Mouse (Mus musculus) heart, embryonic 15.5 days (tissue): ENCODE measurements around the gene Trdmt1. TPM values are rescaled to one million over a fixed set of nuclear protein-coding genes. Genes with fewer than 3 reads are reported as not detected.
A peak's percentile ranks its signal among the peaks of the same experiment; 100 is the strongest.
"Not testable (repeated sequence)": the region's sequence is repeated elsewhere in the genome, so short reads cannot be mapped to it uniquely, and the experiment has no call there.

Source experiments
- ATAC-seq: fragments of 200-750 bp; cut with Nextera tagmentation; replicated peaks from 2 replicates; pipeline ENCODE4 v1.8.0; 2017; ENCODE audit warnings: low read depth, moderate TSS enrichment; ENCODE audit not compliant: insufficient number of reproducible peaks, insufficient read depth, low FRiP score
- H3K27ac ChIP-seq: fragments of 300-500 bp; sonication (generic); 2 replicates; pipeline ENCODE4 v1.5.1; 2015; ENCODE audit warnings: mild to moderate bottlenecking, inconsistent platforms
- H3K27me3 ChIP-seq: fragments of 300-500 bp; sonication (generic); 2 replicates; pipeline ENCODE4 v1.6.1; 2015; ENCODE audit warnings: inconsistent platforms
- H3K36me3 ChIP-seq: fragments of 300-500 bp; sonication (generic); 2 replicates; pipeline ENCODE4 v1.6.1; 2015; ENCODE audit warnings: mild to moderate bottlenecking, inconsistent platforms
- H3K4me1 ChIP-seq: fragments of 300-500 bp; sonication (generic); replicated peaks from 2 replicates; pipeline ENCODE4 v1.6.1; 2015; ENCODE audit warnings: inconsistent platforms
- H3K4me2 ChIP-seq: fragments of 300-500 bp; sonication (generic); 2 replicates; pipeline ENCODE4 v1.6.1; 2015; ENCODE audit warnings: inconsistent platforms, mild to moderate bottlenecking, moderate library complexity
- H3K4me3 ChIP-seq: fragments of 300-500 bp; sonication (generic); 2 replicates; pipeline ENCODE4 v1.5.1; 2015; ENCODE audit warnings: mild to moderate bottlenecking, inconsistent platforms
- H3K9ac ChIP-seq: fragments of 300-500 bp; sonication (generic); 2 replicates; pipeline ENCODE4 v1.6.1; 2015; ENCODE audit warnings: mild to moderate bottlenecking, inconsistent platforms
- H3K9me3 ChIP-seq: fragments of 300-500 bp; sonication (generic); replicated peaks from 2 replicates; pipeline ENCODE4 v1.6.1; 2016; ENCODE audit warnings: inconsistent platforms
- WGBS: fragments of 180-500 bp; shearing (Covaris S2); methylation state at CpG from one replicate; pipeline ENCODE4 v1.1.7; 2015; ENCODE audit warnings: mixed read lengths; 5-methylcytosine and 5-hydroxymethylcytosine counted together
- polyA plus RNA-seq: library from polyadenylated mRNA; unstranded; fragments of >200 nt; fragmentation: Nextera tagmentation; extraction: Ambion mirVana; gene quantifications from 2 replicates; pipeline ENCODE4 v1.2.1, GENCODE M21; 2015

Trdmt1 gene
- 7.6 and 8.1 TPM in 2 replicates for polyA plus RNA-seq

DNA sequence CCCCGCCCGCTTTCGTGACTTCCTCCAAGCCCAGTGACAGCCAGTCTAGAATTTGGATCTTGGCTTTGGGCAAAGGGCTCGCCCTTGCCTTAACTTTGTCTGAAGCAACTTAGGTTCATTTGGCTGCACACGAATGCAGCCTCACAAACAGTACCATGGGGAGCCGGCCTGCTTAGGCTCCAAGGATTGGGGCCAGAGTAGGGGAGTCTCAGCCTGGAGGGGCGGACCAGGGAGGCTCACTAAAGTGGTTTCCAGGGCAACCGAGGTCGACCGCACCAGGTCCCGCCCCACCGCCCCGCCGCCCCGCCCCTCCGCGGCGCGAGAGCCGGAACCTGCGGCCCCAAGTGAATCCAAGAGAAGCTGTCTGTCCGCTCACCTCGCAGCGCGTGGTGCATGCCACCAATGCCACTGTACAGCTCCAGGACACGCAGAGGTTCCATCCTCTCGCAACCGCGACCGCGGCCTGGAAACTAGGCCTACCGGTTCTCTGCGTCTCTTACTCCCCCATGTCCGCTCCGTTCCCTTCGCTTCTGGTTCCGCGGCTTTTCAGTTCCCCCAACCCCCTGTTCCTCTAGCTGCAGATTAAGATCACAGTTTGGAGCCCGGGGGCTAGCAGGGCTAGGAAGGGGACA, at the start of gene Trdmt1:
Gene Trdmt1 (minus strand): TSS at position 476 of the 632 bp plus-strand sequence.
- Histone ChIP-seq H3K4me3 (peak within 1 kb of the TSS; percentile 62), H3K27ac (peak within 1 kb of the TSS; percentile 93), H3K36me3 (no peaks in the 10 kb centered on the region), H3K9ac (peak within 1 kb of the TSS; percentile 58), H3K4me1 (peaks cover 10% of the 10 kb centered on the region), H3K4me2 (peak within 1 kb of the TSS; percentile 64), H3K9me3 (no peaks in the 10 kb centered on the region), H3K27me3 (no peaks in the 10 kb centered on the region)
- peak; percentile 99 for ATAC-seq
- under 1% methylated on average over 39 of the region's 39 CpGs for WGBS

DNA sequence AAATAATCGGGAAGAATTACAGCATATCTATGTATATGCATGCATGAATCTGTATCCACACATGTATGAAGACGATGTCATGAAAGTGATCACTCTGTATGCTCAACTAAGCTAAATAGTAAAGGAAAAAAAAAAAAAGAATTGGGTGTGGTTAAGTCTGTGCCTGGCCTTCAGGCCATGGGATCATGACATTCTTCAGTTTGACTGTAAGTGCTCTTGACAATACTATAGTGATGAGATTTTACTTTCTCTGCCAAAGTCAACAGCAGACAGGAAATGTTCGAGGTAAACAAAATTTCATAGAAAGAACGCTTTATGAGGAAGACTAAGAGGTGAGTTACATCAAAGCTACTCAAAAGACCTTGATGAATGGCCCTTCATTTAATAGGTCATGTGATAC, 48.9 kb upstream of the Trdmt1 start:
- no peaks in the 10 kb centered on the region for H3K4me1 ChIP-seq
- H3K9ac ChIP-seq: no peak overlapping the region
- H3K27ac ChIP-seq: no peak overlapping the region
- no peak overlapping the region for H3K4me2 ChIP-seq
- no peak overlapping the region for H3K4me3 ChIP-seq
- no peaks in the 10 kb centered on the region for H3K36me3 ChIP-seq
- WGBS: 69% methylated on average over 4 of the region's 4 CpGs
- H3K27me3 ChIP-seq: no peaks in the 10 kb centered on the region
- H3K9me3 ChIP-seq: no peaks in the 10 kb centered on the region
- no peak for ATAC-seq

DNA sequence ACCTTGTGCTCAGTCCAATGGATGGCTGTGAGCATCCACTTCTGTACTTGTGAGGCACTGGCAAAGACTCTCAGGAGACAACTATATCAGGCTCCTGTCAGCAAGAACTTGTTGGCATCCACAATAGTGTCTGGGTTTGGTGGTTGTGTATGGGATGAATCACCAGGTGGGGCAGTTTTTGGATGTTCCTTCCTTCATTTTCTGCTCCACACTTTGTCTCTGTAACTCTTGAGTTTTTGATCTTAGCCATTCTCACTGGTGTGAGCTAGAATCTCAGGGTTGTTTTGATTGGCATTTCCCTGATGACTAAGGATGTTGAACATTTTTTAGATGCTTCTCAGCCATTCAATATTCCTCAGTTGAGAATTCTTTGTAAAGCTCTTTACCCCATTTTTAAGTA, 39.3 kb upstream of the Trdmt1 start:
- not testable (repeated sequence) for H3K9me3 ChIP-seq, H3K4me2 ChIP-seq, H3K27ac ChIP-seq, H3K4me1 ChIP-seq, H3K4me3 ChIP-seq, H3K27me3 ChIP-seq, H3K9ac ChIP-seq, ATAC-seq
- peaks cover 38% of the 10 kb centered on the region for H3K36me3 ChIP-seq

DNA sequence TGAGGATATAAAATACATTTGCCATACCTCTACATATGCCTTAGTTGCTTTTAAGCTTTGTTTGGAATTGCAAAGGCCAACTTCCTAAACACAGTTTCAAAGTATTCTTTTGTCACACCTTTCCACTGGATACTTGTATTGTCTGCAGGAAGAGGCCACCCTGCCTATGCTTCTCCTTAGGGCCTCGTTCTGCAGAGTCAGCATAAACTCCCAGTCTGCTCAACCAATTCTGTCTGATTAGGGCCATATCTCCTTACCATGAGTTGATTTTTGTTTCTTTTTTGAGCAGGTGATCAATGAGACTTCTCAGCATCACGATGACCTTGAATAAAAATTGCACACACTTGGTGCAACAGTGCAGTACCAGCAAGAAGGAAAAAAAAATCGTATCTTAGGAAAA, 37.7 kb upstream of the Trdmt1 start:
- H3K27me3 ChIP-seq: no peaks in the 10 kb centered on the region
- H3K9ac ChIP-seq: no peak overlapping the region
- no peak for ATAC-seq
- H3K27ac ChIP-seq: no peak overlapping the region
- H3K4me1 ChIP-seq: peaks cover 7% of the 10 kb centered on the region
- H3K9me3 ChIP-seq: no peaks in the 10 kb centered on the region
- H3K36me3 ChIP-seq: peaks cover 49% of the 10 kb centered on the region
- 77% methylated on average over 3 of the region's 3 CpGs for WGBS
- H3K4me3 ChIP-seq: no peak overlapping the region
- no peak overlapping the region for H3K4me2 ChIP-seq

DNA sequence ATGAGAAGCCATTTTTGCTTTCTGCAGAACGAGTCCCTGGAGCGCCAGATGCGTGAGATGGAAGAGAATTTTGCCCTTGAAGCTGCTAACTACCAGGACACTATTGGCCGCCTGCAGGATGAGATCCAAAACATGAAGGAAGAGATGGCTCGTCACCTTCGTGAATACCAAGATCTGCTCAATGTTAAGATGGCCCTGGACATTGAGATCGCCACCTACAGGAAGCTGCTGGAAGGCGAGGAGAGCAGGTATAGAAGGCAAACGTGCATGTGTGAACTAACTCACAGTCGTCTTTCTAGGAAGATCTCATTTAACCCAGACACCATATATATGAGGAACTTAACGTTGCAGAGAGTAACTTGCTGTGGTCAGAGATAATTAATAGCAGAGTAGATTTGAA, 35.5 kb upstream of the Trdmt1 start:
- no peak for ATAC-seq
- Histone ChIP-seq H3K36me3 (peaks cover 51% of the 10 kb centered on the region), H3K4me1 (peaks cover 15% of the 10 kb centered on the region), H3K9ac (no peak overlapping the region), H3K9me3 (no peaks in the 10 kb centered on the region), H3K27me3 (no peaks in the 10 kb centered on the region), H3K4me2 (peak overlapping the region; percentile 28; the same call in 1 of the 2 replicates), H3K27ac (no peak overlapping the region), H3K4me3 (no peak overlapping the region)
- WGBS: 53% methylated on average over 11 of the region's 11 CpGs

DNA sequence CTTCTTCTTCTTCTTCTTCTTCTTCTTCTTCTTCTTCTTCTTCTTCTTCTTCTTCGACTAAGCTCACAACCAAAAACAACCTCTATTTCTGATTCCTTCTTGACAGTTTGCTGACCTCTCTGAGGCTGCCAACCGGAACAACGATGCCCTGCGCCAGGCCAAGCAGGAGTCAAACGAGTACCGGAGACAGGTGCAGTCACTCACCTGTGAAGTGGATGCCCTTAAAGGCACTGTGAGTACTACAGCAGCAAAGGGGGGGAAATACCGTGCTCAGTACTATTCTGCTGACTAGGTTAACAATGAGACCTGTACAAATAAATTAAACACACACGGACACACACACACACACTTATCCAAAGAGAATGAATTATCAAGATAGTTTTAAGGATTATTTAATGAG, 34.8 kb upstream of the Trdmt1 start:
- Histone ChIP-seq H3K9ac (no peak overlapping the region), H3K27me3 (no peaks in the 10 kb centered on the region), H3K36me3 (peaks cover 51% of the 10 kb centered on the region), H3K4me1 (peaks cover 15% of the 10 kb centered on the region), H3K4me2 (no peak overlapping the region; the same call in 1 of the 2 replicates), H3K27ac (no peak overlapping the region), H3K9me3 (no peaks in the 10 kb centered on the region), H3K4me3 (no peak overlapping the region)
- 89% methylated on average over 8 of the region's 8 CpGs for WGBS
- no peak for ATAC-seq

DNA sequence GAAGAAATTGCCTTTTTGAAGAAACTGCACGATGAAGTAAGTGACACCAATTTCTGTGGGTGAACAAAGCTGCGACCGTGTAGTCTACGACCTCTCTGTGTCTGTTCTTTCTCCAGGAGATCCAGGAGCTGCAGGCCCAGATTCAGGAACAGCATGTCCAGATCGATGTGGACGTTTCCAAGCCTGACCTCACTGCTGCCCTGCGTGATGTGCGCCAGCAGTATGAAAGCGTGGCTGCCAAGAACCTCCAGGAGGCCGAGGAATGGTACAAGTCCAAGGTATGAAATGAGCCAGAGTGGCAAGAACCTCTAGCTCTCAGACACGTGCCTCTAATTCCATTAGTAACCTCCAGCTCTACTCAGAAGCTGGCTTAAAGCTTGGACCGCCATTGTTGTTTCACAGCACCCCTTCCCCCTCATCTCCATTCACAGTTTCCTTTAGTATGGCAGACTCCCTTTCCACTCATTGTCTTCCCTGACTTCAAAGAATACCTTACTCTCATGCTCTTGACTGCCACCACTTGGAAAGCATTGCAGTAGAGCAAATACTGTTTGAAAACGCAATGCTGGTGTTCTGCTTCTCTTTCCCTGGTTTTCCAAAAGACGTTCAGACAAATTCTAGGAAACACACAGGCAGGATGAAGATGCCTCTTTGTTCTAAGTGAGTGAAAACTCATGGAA, 34.1 kb upstream of the Trdmt1 start:
- H3K27me3 ChIP-seq: no peaks in the 10 kb centered on the region
- peaks cover 51% of the 10 kb centered on the region for H3K36me3 ChIP-seq
- H3K9ac ChIP-seq: no peak overlapping the region
- 0 out of 2 replicates have a peak overlapping the region, but pooled peaks have one; percentile 9 for H3K4me3 ChIP-seq
- no peak overlapping the region for H3K27ac ChIP-seq
- no peaks in the 10 kb centered on the region for H3K9me3 ChIP-seq
- H3K4me2 ChIP-seq: peak overlapping the region; percentile 31
- ATAC-seq: no peak
- H3K4me1 ChIP-seq: peaks cover 15% of the 10 kb centered on the region
- WGBS: 64% methylated on average over 14 of the region's 14 CpGs

DNA sequence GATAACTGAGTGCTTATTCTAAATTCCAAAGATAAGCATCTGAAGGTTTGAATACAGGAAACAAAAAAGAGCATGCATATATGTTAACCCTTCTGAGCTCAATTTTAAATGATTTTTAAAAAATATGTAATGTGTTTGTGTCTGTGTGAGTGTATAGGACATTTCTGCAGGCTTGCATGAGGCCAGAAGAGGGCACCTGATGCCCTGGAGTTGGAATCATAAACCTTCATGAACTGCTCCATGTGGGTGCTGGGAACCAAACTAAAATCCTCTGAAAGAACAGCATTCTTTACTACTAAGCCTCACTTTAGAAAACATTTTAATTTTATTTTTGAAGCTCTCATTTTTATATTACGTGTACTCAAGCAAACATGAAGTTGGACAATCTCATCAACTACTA, 32.9 kb upstream of the Trdmt1 start:
- Histone ChIP-seq H3K9ac (no peak overlapping the region), H3K4me3 (peak overlapping the region; percentile 34), H3K4me1 (peaks cover 19% of the 10 kb centered on the region), H3K9me3 (no peaks in the 10 kb centered on the region), H3K27me3 (no peaks in the 10 kb centered on the region), H3K4me2 (peak overlapping the region; percentile 51), H3K36me3 (peaks cover 46% of the 10 kb centered on the region), H3K27ac (no peak overlapping the region)
- ATAC-seq: no peak
- 91% methylated on average over 1 of the region's 1 CpGs for WGBS

DNA sequence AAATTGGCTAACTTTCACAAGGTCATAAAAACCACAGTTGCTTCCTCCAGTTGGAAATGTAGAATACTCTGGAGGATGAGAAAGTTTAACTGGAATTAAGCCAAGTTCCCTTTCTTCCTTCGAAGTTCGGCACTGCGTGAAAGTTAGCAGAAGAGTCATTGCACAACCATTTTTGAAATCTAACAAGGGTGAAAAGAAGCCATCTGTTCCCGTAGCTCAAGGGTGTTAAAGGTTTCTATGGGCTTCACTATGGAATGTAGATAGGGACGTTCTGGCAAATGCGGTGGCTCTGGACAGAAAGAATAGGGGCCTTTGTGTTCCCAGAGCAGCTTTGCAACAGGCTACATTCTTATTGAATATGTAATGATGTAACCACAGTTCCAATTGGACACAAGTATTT, 31.5 kb upstream of the Trdmt1 start:
- ATAC-seq: no peak

DNA sequence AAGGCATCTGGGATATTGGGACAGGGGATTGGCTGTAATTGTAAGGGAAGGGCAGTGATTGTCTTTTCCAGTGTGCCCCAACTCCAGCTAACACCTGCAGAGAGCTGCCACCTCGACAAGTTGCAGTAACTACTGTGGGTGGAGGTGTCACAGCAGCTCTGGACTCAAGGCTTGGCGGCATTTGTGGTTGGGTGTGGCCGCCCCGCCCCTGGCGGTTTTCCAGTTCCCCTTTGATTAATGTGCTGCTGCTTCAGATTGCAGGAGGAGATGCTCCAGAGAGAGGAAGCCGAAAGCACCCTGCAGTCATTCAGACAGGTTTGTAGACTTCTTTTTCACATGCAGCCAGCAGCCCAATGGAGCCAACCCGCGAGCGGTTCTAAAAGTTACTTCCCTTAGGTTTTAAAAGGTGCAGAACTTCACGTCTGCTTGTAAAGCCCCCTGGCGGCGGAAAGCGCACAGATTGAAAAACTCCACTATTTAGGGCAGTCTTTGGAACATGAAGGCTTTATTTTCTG, 30.9 kb upstream of the Trdmt1 start:
- Histone ChIP-seq H3K4me2 (peak overlapping the region; percentile 75), H3K27ac (peak overlapping the region; percentile 99), H3K4me1 (peaks cover 25% of the 10 kb centered on the region), H3K36me3 (peaks cover 26% of the 10 kb centered on the region), H3K4me3 (peak overlapping the region; percentile 87), H3K9ac (peak overlapping the region; percentile 88), H3K27me3 (no peaks in the 10 kb centered on the region), H3K9me3 (no peaks in the 10 kb centered on the region)
- no peak for ATAC-seq
- 0% methylated on average over 13 of the region's 13 CpGs for WGBS

More for the DNA sequence above, 31.5 kb upstream of the Trdmt1 start:
- Histone ChIP-seq H3K36me3 (peaks cover 32% of the 10 kb centered on the region), H3K4me2 (peak overlapping the region; percentile 75), H3K9ac (peak overlapping the region; percentile 88), H3K4me1 (peaks cover 25% of the 10 kb centered on the region), H3K9me3 (no peaks in the 10 kb centered on the region), H3K4me3 (peak overlapping the region; percentile 87), H3K27me3 (no peaks in the 10 kb centered on the region), H3K27ac (peak overlapping the region; percentile 99)
- WGBS: 16% methylated on average over 6 of the region's 6 CpGs

DNA sequence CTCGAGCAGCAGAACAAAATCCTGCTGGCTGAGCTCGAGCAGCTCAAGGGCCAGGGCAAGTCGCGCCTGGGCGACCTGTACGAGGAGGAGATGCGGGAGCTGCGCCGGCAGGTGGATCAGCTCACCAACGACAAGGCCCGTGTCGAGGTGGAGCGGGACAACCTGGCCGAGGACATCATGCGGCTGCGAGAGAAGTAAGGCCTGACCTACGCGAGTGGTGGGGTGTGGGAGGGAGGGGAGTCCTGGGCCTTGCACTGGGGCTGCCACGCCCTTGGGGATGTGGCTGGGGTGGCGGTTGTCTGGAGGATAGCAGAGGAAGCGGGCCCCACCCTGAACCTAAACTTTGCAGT, 30.3 kb upstream of the Trdmt1 start:
- no peak; the same call in 1 of the 2 replicates for ATAC-seq

More for the DNA sequence above, 30.3 kb upstream of the Trdmt1 start:
- no peaks in the 10 kb centered on the region for H3K27me3 ChIP-seq
- H3K4me2 ChIP-seq: peak overlapping the region; percentile 75
- peak overlapping the region; percentile 87 for H3K4me3 ChIP-seq
- peak overlapping the region; percentile 99 for H3K27ac ChIP-seq
- peak overlapping the region; percentile 88 for H3K9ac ChIP-seq
- peaks cover 23% of the 10 kb centered on the region for H3K4me1 ChIP-seq
- WGBS: 0% methylated on average over 21 of the region's 21 CpGs
- H3K9me3 ChIP-seq: no peaks in the 10 kb centered on the region
- H3K36me3 ChIP-seq: peaks cover 21% of the 10 kb centered on the region
